Mouse (Mus musculus): Measurements from ENCODE around the gene Gm20661. TPM values are rescaled to one million over a fixed set of nuclear protein-coding genes. Genes with fewer than 3 reads are reported as not detected.
A peak's percentile ranks its signal among the peaks of the same experiment; 100 is the strongest.

Gm20661 gene
- total RNA-seq (2021): 1 to 10 TPM; 1.1 to 1.4 TPM
- long read RNA-seq, experiment 1: 0 reads
- long read RNA-seq, experiment 2, partial matches to known transcripts: 0 of 1 reads
- long read RNA-seq, experiment 2, other reads (novel, unspliced or antisense): 1 of 1 reads

DNA sequence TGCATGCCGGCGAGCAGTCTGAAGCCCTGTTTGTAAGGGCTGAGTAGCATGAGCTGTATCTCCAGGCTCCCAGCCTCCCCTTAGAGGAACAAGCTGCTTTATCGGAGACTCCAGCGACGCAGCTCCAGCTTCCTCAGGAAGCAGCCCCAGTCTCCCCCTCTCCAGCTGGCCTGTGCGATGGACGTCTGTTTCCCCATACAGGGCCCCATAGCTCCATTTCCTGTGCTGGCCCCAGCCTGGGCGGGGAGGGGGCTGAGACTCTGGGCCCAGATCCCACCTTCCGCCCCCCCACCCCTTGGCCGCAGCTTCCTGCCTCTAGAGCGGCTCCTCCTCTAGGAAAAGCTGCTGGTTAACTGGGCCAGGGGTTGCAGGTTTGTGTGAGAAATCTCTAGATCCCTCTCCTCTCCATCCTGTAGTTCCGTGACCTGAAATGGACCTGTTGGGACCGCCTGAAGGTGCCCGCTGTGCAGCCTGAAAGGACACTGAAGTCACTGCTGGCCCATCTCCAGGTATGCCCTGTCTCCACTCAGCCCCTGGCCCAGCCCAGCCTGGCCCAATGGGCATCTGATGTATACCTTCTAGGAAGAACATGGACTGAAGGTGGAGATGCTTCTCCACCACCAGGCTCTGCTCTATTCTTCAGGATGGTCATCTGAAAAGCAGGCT, at the start of gene Gm20661:
Gm20661 (plus strand) TSS at position 378 of the 666 bp plus-strand sequence.
- DNase-seq (ENCODE audit: low spot score in 2 of 2): peak in 1 of 2 experiments; percentile 49

DNA sequence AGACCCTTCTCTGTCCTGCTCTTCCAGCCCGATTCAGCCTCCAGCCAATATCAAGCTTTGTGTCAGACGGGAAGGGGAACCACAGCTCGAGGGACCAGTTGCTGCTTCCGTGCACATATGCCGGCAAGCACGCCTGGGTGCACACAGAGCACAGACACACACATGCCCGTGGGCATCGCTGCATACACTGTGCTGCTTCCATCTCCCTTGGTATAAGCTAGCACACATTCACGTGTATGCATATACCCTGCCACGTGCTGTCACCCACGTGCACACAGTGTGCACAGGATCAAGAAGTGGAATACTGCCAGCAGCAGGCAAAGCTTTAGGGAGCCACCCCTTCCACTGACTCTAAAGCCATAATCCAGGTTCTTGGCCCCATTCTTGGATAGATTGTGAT, 48.7 kb upstream of the Gm20661 start:
- DNase-seq (ENCODE audit: low spot score in 2 of 2): no peak

DNA sequence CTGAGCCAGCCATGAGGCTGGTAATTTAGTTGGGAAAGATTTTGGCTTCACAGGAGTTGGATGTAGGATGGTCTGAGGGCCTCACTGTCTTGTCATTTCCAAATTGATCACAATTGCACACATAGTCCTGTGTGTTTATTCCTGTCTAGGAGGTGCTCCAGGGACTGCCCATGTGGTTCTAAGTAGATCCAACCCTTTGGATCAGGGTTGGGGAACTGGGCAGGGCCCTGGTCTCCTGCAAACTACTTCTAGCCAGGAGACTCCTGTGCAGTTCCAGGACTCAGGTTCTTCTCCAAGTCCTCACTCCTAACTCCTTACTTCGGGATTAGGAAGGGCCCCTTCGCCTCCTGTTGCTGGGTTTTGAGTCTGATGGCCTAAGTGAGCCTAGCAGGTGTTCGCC, 47.5 kb upstream of the Gm20661 start, which contains the start of gene Camkv:
Camkv (plus strand) TSS at position 301 of the 400 bp plus-strand sequence.
- no peak for DNase-seq (ENCODE audit: low spot score in 2 of 2)

DNA sequence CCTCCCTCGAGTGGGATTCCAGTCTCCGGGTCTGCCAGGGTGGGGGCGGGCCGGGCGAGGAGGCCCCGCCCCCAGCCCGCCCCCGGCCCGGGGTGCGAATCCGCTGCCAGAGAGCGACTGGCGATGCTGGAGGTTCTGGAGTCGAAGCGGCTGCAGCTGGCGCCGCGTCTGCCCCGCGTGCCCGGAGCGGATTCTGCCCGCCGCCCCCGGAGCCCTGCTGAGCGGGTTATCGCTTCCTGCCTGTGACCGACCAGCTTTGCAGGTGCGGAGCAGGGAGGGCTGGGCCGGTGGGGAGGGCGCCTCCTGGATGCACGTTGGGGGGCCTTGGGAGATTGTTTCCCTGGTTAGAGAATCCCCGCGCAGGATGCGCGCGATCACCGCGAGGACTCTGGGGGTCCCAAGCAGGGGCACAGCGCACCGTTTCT, 47.1 kb upstream of the Gm20661 start:
- DNase-seq (ENCODE audit: low spot score in 2 of 2): no peak

DNA sequence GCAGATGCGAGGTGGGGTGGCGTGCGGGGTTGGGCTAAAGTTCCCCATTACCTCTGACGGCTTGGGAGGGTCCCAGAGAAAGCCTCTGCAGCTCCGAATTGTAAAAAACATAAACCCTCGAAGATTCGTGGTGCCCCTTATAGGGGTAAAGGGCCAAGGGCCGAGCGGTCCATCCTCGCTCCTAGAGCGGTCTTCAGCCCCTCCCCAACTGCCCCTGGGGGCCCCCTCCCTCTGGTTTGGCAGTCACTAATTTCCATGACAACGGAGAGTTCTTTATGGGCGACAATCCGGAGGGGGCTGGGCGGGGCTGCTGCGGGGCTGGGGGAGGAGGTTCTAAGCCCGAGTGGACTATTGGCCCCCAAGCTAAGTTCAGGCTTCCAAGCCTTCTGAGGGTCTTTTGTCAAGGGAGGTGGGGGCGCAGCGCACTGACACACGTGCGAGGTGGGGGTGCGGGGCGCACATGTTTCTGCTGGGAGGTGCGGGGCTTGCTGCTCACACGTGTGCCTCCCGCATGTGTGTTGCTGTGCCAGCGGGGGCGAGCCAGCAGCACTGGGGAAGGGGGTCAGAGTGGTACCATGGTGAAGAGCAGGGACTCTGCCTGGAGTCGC, 46.5 kb upstream of the Gm20661 start:
- DNase-seq (ENCODE audit: low spot score in 2 of 2): no peak

DNA sequence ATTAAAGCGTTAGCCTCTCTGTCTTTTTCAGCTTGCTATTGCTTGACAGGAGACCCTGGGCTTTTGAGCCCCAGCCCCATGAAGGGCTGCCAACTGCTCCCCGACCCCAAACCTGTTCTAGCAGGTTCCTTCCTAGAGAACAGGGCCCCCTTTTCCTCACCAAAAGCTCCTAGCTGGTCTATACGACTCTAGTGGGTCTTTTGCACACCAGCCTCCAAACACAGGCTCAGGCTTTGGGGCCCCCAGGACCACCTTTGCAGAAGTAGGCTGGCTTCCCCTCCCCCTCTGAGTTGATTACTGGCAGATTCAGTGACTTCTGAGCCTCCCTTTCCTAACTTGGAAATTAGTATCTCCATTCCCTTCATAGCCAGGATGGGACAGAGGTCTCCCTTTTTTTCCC, 46.0 kb upstream of the Gm20661 start:
- DNase-seq (ENCODE audit: low spot score in 2 of 2): no peak

DNA sequence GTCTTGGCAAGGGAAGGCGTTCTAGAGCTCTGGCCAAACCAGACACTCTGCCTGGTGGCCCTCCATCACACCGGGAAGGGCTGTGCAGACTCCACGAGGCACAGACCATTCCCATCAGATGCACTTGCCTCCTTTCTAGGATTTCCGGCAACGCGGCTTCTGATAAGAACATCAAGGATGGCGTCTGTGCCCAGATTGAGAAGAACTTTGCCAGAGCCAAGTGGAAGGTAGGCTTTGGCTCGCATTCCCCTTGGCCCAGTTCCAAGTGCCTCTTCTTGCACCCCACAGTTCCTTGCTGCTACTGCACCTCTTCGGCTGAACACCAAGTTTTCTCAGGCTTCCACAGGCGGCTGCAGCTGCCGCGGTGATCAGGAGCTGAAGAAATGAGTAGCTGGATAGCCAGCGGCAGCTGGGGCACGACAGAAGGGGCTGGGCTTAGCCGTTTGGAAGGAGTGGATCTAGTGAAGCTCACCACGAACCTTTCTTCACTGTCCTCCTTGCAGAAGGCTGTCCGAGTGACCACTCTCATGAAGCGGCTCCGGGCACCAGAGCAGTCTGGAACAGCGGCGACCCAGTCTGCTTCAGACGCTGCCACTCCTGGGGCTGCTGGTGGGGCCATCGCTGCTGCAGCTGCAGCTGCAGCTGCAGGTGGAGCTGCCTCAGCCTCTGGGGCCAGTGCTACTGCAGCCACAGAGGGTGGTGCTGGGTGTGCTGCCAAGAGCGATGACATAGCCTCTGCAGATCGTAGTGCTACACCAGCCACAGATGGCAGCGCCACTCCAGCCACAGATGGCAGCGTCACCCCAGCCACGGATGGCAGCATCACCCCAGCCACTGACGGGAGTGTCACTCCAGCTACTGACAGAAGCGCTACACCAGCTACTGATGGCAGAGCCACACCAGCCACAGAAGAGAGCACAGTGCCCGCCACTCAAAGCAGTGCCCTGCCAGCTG, 35.3 kb upstream of the Gm20661 start:
- DNase-seq (ENCODE audit: low spot score in 2 of 2): no peak

DNA sequence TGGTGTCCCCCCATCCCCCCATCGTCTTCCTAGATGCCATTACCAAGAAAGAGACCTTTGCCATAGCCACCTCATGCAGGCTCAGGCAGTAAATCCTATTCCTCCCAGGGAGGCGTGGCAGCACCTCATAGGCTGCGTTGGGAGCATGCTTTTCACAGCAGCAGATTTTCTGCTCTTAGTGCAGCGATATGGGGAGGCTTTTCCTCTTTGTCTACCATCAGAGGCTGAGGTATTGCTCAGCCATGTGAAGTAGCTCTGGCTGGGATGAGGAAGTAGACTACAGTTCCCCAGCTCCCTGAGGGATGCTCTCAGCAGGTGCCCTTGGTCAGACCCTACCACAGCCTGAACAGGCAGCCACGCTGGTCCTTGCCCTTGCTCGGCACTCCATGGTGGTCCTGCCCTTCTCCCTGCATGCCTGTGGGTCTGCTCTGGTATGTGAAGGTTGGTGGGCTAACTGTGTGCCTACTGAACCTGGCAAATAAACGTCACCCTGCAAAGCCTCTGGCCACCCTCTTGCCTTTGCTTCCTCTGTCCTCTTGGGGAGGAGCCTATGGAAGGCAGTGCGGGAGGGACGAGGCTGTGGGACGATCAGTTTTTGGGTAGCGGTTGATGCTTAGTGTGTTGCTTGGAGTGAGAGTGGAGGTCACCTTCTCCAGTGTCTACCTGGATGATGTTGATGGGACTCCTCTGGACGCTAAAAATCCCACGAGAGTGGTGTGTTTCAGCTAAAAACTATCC, 33.5 kb upstream of the Gm20661 start:
- no peak for DNase-seq (ENCODE audit: low spot score in 2 of 2)

DNA sequence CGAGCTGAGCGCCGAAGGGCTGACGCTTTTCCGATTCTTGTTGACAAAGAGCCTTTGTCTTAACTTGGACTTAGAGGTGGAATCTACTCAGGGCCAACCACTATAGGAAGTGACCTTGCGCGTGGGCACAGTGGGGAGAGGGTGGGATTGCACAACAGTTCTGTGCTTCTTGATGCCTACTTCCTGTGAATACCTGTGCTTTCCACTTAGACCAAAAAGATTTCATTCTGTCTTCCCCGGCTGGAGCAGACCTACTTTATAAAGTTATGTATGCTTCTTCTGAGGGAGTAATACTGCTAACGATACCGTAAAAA, 33.0 kb upstream of the Gm20661 start, which contains the start of gene Traip:
Traip (plus strand) TSS at position 215 of the 314 bp plus-strand sequence.
- no peak for DNase-seq (ENCODE audit: low spot score in 2 of 2)

DNA sequence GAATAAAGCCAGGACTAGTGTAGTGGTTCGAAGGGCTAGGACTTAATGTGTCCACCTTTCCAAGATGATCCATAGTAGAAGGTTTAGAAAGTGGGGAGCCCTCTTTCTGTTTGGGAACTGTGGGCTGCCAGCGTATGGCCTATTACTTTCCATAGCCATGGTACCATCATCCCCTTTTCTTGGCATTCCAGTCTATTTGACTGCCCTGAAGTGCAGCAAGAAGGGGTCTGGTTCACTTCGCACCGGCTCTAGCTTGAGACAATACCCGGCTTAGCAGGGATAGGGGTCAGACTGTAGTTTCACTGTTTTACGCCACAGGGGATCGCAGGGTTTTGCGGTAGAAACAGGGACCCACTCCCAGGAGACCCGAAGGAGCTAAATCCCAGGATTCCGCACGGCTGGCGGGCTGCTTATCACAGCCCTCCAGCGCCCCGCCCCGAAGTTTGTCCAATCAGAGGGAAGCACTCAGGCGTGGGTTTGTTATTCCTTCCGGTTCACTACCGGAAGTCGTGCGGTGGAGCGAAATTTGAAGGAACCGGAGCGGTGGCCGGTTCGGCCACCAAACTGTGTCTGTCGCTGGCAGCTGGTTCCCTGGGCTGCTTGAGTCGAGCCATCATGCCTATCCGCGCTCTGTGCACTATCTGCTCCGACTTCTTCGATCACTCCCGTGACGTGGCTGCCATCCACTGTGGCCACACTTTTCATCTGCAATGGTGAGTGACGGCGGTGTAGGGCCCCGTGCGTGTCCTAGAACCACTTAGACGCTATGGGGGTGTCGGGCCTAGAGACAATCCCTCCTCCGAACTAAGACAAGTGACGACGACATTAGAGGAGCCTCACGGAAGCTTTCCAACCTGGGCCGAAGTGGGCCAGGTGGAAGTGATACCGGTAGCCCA, 32.1 kb upstream of the Gm20661 start:
- peak; percentile 82 to 87 for DNase-seq (ENCODE audit: low spot score in 2 of 2)

DNA sequence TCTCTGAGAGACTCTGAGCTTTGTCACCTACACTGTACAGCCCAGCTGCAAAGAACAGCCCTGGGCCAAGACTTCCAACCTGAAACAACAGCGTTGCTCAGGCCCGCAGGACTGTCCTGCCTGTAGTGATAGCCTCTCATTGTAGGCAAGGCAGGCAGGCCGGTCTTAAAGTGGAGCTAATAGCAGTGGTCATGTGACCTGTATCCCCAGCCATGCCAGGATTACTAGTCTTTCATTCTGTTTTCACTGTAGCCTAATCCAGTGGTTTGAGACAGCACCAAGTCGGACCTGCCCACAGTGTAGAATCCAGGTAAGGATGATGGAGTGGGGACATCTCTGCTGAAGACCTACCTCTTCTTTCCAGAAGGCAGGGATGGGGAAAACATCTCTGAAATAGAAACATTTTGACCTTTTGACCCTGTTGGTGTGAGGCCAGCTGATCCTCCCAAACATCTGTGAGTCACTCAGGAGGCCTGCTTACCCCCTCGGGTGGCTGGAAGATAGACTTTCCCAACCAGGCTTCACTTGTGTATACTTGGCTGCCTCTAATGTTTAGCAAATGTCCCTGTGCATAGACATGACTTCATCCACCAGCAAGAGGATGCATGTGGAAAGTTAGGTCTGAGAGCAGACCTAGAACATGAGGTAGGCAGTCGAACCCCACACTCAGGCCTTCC, 27.1 kb upstream of the Gm20661 start:
- no peak for DNase-seq (ENCODE audit: low spot score in 2 of 2)

DNA sequence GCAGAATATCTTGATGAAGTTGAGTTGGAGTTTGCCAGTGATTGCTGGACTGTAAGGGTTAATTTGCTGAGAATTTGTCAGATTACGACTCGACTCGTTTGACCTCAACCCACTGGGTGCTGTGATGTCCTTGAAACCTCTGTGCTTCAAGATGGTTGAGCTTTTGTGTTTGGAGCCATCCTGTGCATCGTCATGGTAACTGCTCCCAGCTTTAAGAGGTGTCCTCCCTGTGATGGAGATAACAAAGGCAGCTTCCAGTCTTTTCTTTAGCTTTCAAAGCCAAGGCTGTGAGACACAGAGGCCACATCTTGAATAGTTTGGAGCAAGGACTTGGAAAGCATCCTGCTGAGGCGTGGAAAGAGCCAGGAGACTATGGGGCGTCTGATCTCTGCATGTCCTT, 25.7 kb upstream of the Gm20661 start:
- no peak for DNase-seq (ENCODE audit: low spot score in 2 of 2)

DNA sequence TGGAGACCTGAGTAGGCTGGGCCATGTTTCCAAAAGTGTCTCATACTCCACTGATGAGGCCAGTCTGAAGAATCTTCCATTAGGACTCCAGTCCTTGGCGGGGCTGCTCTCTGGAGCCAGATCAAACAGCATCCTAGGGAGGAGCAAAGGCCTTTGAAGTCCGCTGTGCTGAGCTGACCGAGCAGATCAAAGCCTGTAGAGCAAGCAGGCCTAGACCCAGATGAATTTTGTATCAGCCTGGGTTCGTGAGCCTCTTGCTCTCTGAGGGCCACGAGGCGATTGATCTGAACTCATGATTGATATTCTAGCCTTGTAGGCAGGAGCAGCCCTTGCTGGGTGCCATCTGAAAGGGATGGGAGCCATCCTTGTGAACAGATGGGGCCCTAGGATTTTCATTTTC, 23.0 kb upstream of the Gm20661 start:
- DNase-seq (ENCODE audit: low spot score in 2 of 2): no peak

DNA sequence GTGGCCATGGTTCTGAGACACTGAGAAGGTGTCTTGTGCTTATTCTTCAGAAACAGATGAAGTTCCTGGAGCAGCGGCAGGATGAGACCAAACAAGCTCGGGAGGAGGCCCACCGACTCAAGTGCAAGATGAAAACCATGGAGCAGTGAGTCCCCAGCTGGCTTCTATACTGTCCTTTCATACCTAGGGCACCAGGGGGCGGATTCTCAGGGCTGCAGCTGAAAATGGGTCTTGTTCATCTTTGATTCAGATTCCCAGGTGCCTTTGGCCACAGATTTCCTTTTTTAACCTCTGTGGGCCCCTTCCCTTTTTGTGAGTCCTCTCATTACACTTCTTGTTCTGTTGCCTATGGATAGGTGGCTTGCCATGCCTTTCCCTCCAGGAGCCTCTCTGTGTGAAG, 21.9 kb upstream of the Gm20661 start:
- DNase-seq (ENCODE audit: low spot score in 2 of 2): no peak

DNA sequence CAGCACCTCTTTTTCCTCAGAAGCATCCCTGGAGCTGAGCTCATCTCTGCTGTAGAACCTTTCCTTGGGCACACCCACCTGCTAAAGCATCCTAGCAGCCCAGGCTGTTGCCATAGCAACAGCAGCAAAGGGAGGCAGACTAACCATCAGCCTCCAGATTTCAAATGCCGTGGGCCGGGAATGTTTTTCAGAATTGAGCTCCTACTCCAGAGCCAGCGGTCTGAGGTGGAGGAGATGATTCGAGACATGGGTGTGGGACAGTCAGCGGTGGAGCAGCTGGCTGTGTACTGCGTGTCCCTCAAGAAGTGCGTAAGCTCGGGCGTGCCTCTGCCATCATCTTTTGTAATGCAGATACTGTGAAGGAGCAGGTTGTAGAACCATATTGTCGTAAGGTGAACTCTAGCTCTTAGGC, 21.5 kb upstream of the Gm20661 start:
- no peak for DNase-seq (ENCODE audit: low spot score in 2 of 2)

DNA sequence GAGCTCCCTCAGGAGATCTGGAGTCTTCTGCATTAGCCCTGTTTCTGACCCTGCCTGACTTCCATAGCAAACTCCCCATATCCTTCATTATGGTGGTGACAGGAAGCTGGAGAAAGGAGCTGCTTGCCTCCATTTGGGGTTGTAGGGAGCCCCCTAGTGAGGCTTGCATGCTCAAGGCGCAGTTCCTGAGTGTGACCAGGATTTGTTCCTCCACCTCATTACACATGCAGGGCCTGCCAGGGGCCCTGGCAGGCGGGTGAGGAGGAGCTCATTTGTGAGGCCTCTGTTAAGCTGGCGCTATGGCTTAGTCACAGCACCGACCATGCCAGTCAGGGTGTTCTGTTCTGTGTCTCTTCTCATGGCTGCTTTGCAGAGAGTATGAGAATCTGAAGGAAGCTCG, 21.0 kb upstream of the Gm20661 start:
- no peak for DNase-seq (ENCODE audit: low spot score in 2 of 2)

DNA sequence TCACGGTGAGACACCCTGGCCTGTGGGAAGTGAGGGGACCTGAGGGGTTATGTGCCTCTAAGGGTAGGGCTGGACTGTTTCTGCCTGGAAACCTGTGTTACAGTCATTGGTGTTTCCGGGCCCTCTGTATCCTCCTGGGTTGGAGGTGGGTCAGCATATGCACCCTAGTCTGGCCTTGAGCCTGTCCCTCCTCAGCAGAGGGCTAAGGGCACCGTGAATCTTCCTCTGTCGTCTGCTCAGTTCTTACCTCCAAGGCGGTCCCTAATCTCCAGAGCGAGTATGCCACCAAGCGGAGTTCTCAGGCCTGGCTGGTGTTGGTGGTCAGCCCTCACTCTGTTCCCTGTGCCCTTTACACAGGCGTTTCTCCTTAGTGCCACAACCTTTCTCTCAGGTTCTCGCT, 19.9 kb upstream of the Gm20661 start:
- DNase-seq (ENCODE audit: low spot score in 2 of 2): no peak

DNA sequence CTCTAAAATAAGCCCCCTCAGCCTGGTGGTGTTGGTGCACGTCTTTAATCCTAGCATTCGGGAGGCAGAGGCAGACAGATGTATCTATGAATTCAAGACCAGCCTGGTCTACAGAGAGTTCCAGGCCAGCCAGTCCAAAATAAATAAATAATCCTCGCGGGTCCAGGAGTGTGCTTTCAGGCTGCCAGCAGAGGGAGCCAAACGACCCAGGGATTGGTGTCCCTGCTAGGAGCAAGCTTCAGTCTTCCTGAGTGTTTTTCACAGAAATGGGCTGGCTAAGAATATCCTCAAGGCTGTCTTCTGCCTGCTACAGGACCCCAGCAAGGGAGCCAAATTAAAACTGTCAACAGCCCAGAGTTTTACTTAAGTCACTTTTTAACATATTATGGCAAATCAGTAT, 19.2 kb upstream of the Gm20661 start:
- DNase-seq (ENCODE audit: low spot score in 2 of 2): peak; percentile 58 to 76

DNA sequence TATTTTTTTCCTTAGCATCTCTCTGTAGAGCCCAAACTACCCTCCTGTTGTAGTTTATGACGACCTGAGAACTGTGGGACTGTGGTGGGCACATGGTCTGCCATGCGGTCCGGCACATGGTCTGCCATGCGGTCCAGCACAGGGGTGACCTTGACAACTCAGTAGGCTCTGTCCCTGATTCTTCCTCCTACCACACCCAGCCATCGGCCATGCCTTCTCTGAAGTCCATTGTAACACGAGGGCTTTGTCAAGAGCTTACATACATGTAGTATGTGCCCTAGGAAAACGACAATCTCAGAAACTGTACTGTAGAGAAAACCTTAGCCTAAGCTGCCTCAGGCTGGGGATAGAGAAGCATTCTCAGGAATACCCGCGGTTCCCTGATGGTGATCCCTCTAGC, 18.2 kb upstream of the Gm20661 start:
- no peak for DNase-seq (ENCODE audit: low spot score in 2 of 2)

Measured in adrenal gland, postnatal 4 days (tissue).